Mouse (Mus musculus) ES-E14 (cell line): ENCODE results near the gene Ephx1.
"Not testable (repeated sequence)": the region's sequence is repeated elsewhere in the genome, so short reads cannot be mapped to it uniquely, and the experiment has no call there.

Source experiments
- CHD2 ChIP-seq: IDR thresholded peaks from 2 replicates; pipeline ENCODE4 v1.6.1; 2014; ENCODE audit warnings: mild to moderate bottlenecking, low read depth, low read length, inconsistent platforms
- HCFC1 ChIP-seq: IDR thresholded peaks from 2 replicates; pipeline ENCODE4 v1.6.1; 2012; ENCODE audit warnings: low read length, inconsistent platforms, borderline replicate concordance; ENCODE audit not compliant: insufficient read depth
- MAFK ChIP-seq: IDR thresholded peaks from 2 replicates; pipeline ENCODE4 v1.6.1; 2014; ENCODE audit warnings: mild to moderate bottlenecking, low read depth, low read length, inconsistent platforms; ENCODE audit not compliant: insufficient read depth
- ZC3H11A ChIP-seq: IDR thresholded peaks from 2 replicates; pipeline ENCODE4 v1.6.1; 2012; ENCODE audit warnings: low read depth, mild to moderate bottlenecking, inconsistent platforms, low read length, borderline replicate concordance
- ZNF384 ChIP-seq: IDR thresholded peaks from 2 replicates; pipeline ENCODE4 v1.6.1; 2012; ENCODE audit warnings: low read depth, low read length, inconsistent platforms

- TF ChIP-seq ZNF384, HCFC1, CHD2, ZC3H11A, MAFK: not testable (repeated sequence)
Observed at GRCm38 (mm10) chr1:180936610-180937398, 83.9 kb downstream of the Ephx1 start.
